In genomic region chr1:93210213-93210641, GRCm38 (mm10) we compare ENCODE assay signal across 9 mouse cellular contexts. TPM values are rescaled to one million over a fixed set of nuclear protein-coding genes. Genes with fewer than 3 reads are reported as not detected.
DNase-seq lines count a peak whose midpoint lies in the region; ATAC-seq and TF ChIP-seq lines count a peak whose summit lies in the region.
"Had no signal": no experiment of that assay in that cellular context is flagged by ENCODE, and none has a peak within 500 bp of the region (broad histone marks: within the 10 kb centered on the region; RNA-seq: fewer than 3 reads in every experiment).

No protein-coding gene starts in this region.

- H3K4me2 ChIP-seq in forebrain, embryonic 15.5 days (replicated peaks) = no peak overlapping the region

- WGBS in forebrain, embryonic 15.5 days = 32% methylated on average over 9 of the region's 9 CpGs
- WGBS in lung, adult 2 months = 5% methylated on average over 9 of the region's 9 CpGs

- peak overlapping the region; percentile 40; the same call in 1 of the 2 replicates for H3K27ac ChIP-seq in forebrain, embryonic 15.5 days (replicated peaks)
- H3K27ac ChIP-seq: macrophage had no signal

- no peaks in the 10 kb centered on the region for H3K27me3 ChIP-seq in forebrain, embryonic 15.5 days

- no peak overlapping the region for H3K9ac ChIP-seq in forebrain, embryonic 15.5 days (replicated peaks)

- ATAC-seq in forebrain, embryonic 15.5 days (replicated peaks) = peak; percentile 76

- no peak overlapping the region for H3K4me3 ChIP-seq in forebrain, embryonic 15.5 days
- H3K4me3 ChIP-seq in lung, adult 2 months (replicated peaks; ENCODE audit: extremely low read depth, low read depth, low read length) = no peak overlapping the region

- peaks cover 24% of the 10 kb centered on the region for H3K4me1 ChIP-seq in forebrain, embryonic 15.5 days
- peaks cover 11% of the 10 kb centered on the region for H3K4me1 ChIP-seq in lung, adult 2 months (ENCODE audit: control insufficient read depth, insufficient read depth, low read length)

- H3K36me3 ChIP-seq in forebrain, embryonic 15.5 days = no peaks in the 10 kb centered on the region

- DNase-seq in thymus, adult 18-20 months = peak; percentile 8 to 13
- DNase-seq in thymus, postnatal 14 days = no peak
- DNase-seq in heart, postnatal 25 days (ENCODE audit: low spot score) = peak; percentile 75
- DNase-seq in kidney, postnatal 36 days = peak; percentile 64 to 72
- peak; percentile 57 for DNase-seq in lung, adult 2 months
- DNase-seq in right cerebral cortex, postnatal 10 days (ENCODE audit: low spot score in 2 of 2) = peak; percentile 77 to 80
- DNase-seq in spleen, postnatal 10 days (ENCODE audit: low spot score in 2 of 2) = no peak

- no peak for TF ChIP-seq POLR2A in lung, adult 2 months (IDR thresholded peaks at IDR 0.05; ENCODE audit: borderline replicate concordance, extremely low read depth, low read depth, low read length)

- TF ChIP-seq CTCF in lung, adult 2 months (IDR thresholded peaks at IDR 0.05; ENCODE audit: insufficient read depth, low read length) = no peak

- intact Hi-C loops in heart, postnatal 25 days (cut with DNase I) = no loop called here

- no peaks in the 10 kb centered on the region for H3K9me3 ChIP-seq in forebrain, embryonic 15.5 days

RNA-seq across cellular contexts. Expression of gene Sned1, which starts 25.4 kb away (rescaled TPM):
- 3.7 and 3.9 TPM in 2 replicates for polyA plus RNA-seq in forebrain, embryonic 15.5 days (2015; fragmentation: Nextera tagmentation; extraction: Ambion mirVana)
- total RNA-seq in heart, postnatal 25 days (2021) = 10 to 100 TPM; 10.4 to 12.8 TPM
- 26.6 and 28.1 TPM in 2 replicates for polyA plus RNA-seq in lung, adult 2 months (2012; rRNA removed)

RNA-seq across cellular contexts. Expression of gene Crocc2, which starts 41.7 kb away (rescaled TPM):
- polyA plus RNA-seq in forebrain, embryonic 15.5 days (2015; fragmentation: Nextera tagmentation; extraction: Ambion mirVana) = 0.17 and 0.38 TPM in 2 replicates
- total RNA-seq in heart, postnatal 25 days (2021) = under 1 TPM; 0.10 to 0.11 TPM
- polyA plus RNA-seq in lung, adult 2 months (2012; rRNA removed) = 2.2 and 2.8 TPM in 2 replicates
- polyA plus RNA-seq: macrophage had no signal

RNA-seq across cellular contexts. Expression of gene 2310007B03Rik, which starts 49.5 kb away (rescaled TPM):
- polyA plus RNA-seq in forebrain, embryonic 15.5 days (2015; fragmentation: Nextera tagmentation; extraction: Ambion mirVana) = 0.17 and 0.20 TPM in 2 replicates
- not detected for total RNA-seq in heart, postnatal 25 days (2021)
- polyA plus RNA-seq in lung, adult 2 months (2012; rRNA removed) = 72.6 and 75.8 TPM in 2 replicates
- polyA plus RNA-seq: macrophage had no signal

Comparison
In these comparisons a context has a peak if more than half of its experiments do, and no peak if none do; other contexts are left out.
1. DNase-seq: peak in thymus, adult 18-20 months (2 of 2), heart, postnatal 25 days (single experiment), kidney, postnatal 36 days (2 of 2), lung, adult 2 months (single experiment) and right cerebral cortex, postnatal 10 days (2 of 2); none in thymus, postnatal 14 days (single experiment) and spleen, postnatal 10 days (0 of 2).
2. RNA of gene 2310007B03Rik, which starts 49.5 kb away (polyA plus RNA-seq): 72.6 to 75.8 TPM in lung, adult 2 months; 0.17 to 0.20 TPM in forebrain, embryonic 15.5 days; every median in the first group is over 10 times any median in the second.